Mouse (Mus musculus) liver, embryonic 13.5 days (tissue): ENCODE results near the gene Gm4869. TPM values are rescaled to one million over a fixed set of nuclear protein-coding genes. Genes with fewer than 3 reads are reported as not detected.

Source experiments
- ATAC-seq: fragments of 200-750 bp; cut with Nextera tagmentation; 2 replicates; pipeline ENCODE4 v1.8.0; 2017; ENCODE audit warnings: low read depth, mild to moderate bottlenecking, moderate number of reproducible peaks, moderate library complexity
- DNase-seq: peaks from one replicate; pipeline ENCODE4 v3.0.0; 2022
- H3K27ac ChIP-seq: fragments of 300-500 bp; sonication (generic); 2 replicates; pipeline ENCODE4 v1.5.1; 2015; ENCODE audit warnings: moderate library complexity, mild to moderate bottlenecking, inconsistent platforms
- H3K27me3 ChIP-seq: fragments of 300-500 bp; sonication (generic); 2 replicates; pipeline ENCODE4 v1.6.1; 2015; ENCODE audit warnings: mild to moderate bottlenecking, inconsistent platforms
- H3K36me3 ChIP-seq: fragments of 300-500 bp; sonication (generic); 2 replicates; pipeline ENCODE4 v1.6.1; 2015; ENCODE audit warnings: mild to moderate bottlenecking, inconsistent platforms
- H3K4me1 ChIP-seq: fragments of 300-500 bp; sonication (generic); replicated peaks from 2 replicates; pipeline ENCODE4 v1.6.1; 2015; ENCODE audit warnings: inconsistent platforms
- H3K4me2 ChIP-seq: fragments of 300-500 bp; sonication (generic); 2 replicates; pipeline ENCODE4 v1.6.1; 2015; ENCODE audit warnings: inconsistent platforms, mild to moderate bottlenecking, moderate library complexity
- H3K4me3 ChIP-seq: fragments of 300-500 bp; sonication (generic); replicated peaks from 2 replicates; pipeline ENCODE4 v1.5.1; 2015; ENCODE audit warnings: mild to moderate bottlenecking, inconsistent platforms
- H3K9ac ChIP-seq: fragments of 300-500 bp; sonication (generic); 2 replicates; pipeline ENCODE4 v1.6.1; 2015; ENCODE audit warnings: mild to moderate bottlenecking, inconsistent platforms
- H3K9me3 ChIP-seq: fragments of 300-500 bp; sonication (generic); replicated peaks from 2 replicates; pipeline ENCODE4 v1.6.1; 2016; ENCODE audit warnings: inconsistent platforms
- WGBS: fragments of 180-500 bp; shearing (Covaris S2); methylation state at CpG from one replicate; pipeline ENCODE4 v1.1.7; 2015; ENCODE audit not compliant: insufficient replicate concordance; 5-methylcytosine and 5-hydroxymethylcytosine counted together
- microRNA-seq: library from miRNA; unstranded; fragments of <30 nt; microRNA quantifications from one replicate; pipeline ENCODE4, GENCODE M21; 2016
- polyA plus RNA-seq: library from polyadenylated mRNA; unstranded; fragments of >200 nt; fragmentation: Nextera tagmentation; extraction: Ambion mirVana; gene quantifications from 2 replicates; pipeline ENCODE4 v1.2.1, GENCODE M21; 2015

Gm4869 gene
- polyA plus RNA-seq, 1 experiment from 2014 or later: not detected

GRCm38 (mm10) chr5:140538111-140538683 is 92.8 kb downstream of the Gm4869 start:
- Histone ChIP-seq H3K9me3 (no peaks in the 10 kb centered on the region), H3K27ac (no peak overlapping the region), H3K4me1 (peaks cover 19% of the 10 kb centered on the region), H3K4me2 (no peak overlapping the region), H3K4me3 (no peak overlapping the region), H3K9ac (no peak overlapping the region), H3K27me3 (no peaks in the 10 kb centered on the region; the same call in 1 of the 2 replicates), H3K36me3 (no peaks in the 10 kb centered on the region)
- peak; percentile 38 for DNase-seq
- WGBS: 49% methylated on average over 13 of the region's 13 CpGs
- peak; percentile 83 for ATAC-seq

GRCm38 (mm10) chr5:140540106-140540505 is 94.7 kb downstream of the Gm4869 start:
- H3K4me2 ChIP-seq: no peak overlapping the region
- no peaks in the 10 kb centered on the region for H3K36me3 ChIP-seq
- no peaks in the 10 kb centered on the region for H3K9me3 ChIP-seq
- WGBS: 14% methylated on average over 8 of the region's 8 CpGs
- H3K9ac ChIP-seq: no peak overlapping the region
- ATAC-seq (peak; percentile 30; the same call in 1 of the 2 replicates), DNase-seq (peak; percentile 56)
- no peak overlapping the region for H3K27ac ChIP-seq
- H3K27me3 ChIP-seq: no peaks in the 10 kb centered on the region; the same call in 1 of the 2 replicates
- H3K4me1 ChIP-seq: peaks cover 19% of the 10 kb centered on the region
- H3K4me3 ChIP-seq: no peak overlapping the region

- no peak overlapping the region for H3K4me3 ChIP-seq
- no peak overlapping the region for H3K4me2 ChIP-seq
- DNase-seq (no peak), ATAC-seq (no peak)
- H3K9me3 ChIP-seq: no peaks in the 10 kb centered on the region
- H3K9ac ChIP-seq: no peak overlapping the region
- WGBS: 56% methylated on average over 9 of the region's 9 CpGs
- peaks cover 11% of the 10 kb centered on the region for H3K4me1 ChIP-seq
- H3K36me3 ChIP-seq: no peaks in the 10 kb centered on the region
- H3K27ac ChIP-seq: no peak overlapping the region
- peaks cover 4% of the 10 kb centered on the region; the same call in 1 of the 2 replicates for H3K27me3 ChIP-seq
Observed at GRCm38 (mm10) chr5:140542811-140543575, 97.5 kb downstream of the Gm4869 start.

Small RNAs within 50 kb of the gene (microRNA-seq; reads per million reads assigned to microRNA genes)
- 1.2 reads per million for gene Mir7038

Other genes with a start within 250 kb of the Gm4869 start
- 24.8 and 25.9 TPM in 2 replicates for gene Mad1l1, start 124.1 kb upstream of the Gm4869 start, polyA plus RNA-seq
- 34.8 and 35.5 TPM in 2 replicates for gene Nudt1, start 124.0 kb upstream of the Gm4869 start, polyA plus RNA-seq
- 12.4 and 13.0 TPM in 2 replicates for gene Mrm2, start 113.7 kb upstream of the Gm4869 start, polyA plus RNA-seq
- gene Snx8, start 56.4 kb upstream of the Gm4869 start, polyA plus RNA-seq: 10.5 and 10.9 TPM in 2 replicates
- gene Eif3b, start 26.3 kb upstream of the Gm4869 start, polyA plus RNA-seq: 101 and 120 TPM in 2 replicates
- gene Chst12, start 59.9 kb downstream of the Gm4869 start, polyA plus RNA-seq: 9.3 and 9.9 TPM in 2 replicates
- 4.6 and 4.9 TPM in 2 replicates for gene Grifin, start 119.4 kb downstream of the Gm4869 start, polyA plus RNA-seq
- 7.6 and 8.0 TPM in 2 replicates for gene Lfng, start 161.7 kb downstream of the Gm4869 start, polyA plus RNA-seq
- 4.8 and 4.9 TPM in 2 replicates for gene Ttyh3, start 203.4 kb downstream of the Gm4869 start, polyA plus RNA-seq